Mouse (Mus musculus) T-helper 2 cell (primary cell): ENCODE results near the gene Fbxo47.
"Not testable (repeated sequence)": the region's sequence is repeated elsewhere in the genome, so short reads cannot be mapped to it uniquely, and the experiment has no call there.

ENCODE experiments used
- in situ Hi-C: fragments of 300-600 bp; cut with MboI, MseI; formaldehyde crosslinking; loops from one replicate; pipeline ENCODE4 v1.15.1; 2025; ENCODE audit warnings: high pct_unique_total_duplicates

Gene Fbxo47

GRCm38 (mm10) chr11:97880362-97880761 lies 3.6 kb downstream of the Fbxo47 start:
- in situ Hi-C loops = no loop called here

DNA sequence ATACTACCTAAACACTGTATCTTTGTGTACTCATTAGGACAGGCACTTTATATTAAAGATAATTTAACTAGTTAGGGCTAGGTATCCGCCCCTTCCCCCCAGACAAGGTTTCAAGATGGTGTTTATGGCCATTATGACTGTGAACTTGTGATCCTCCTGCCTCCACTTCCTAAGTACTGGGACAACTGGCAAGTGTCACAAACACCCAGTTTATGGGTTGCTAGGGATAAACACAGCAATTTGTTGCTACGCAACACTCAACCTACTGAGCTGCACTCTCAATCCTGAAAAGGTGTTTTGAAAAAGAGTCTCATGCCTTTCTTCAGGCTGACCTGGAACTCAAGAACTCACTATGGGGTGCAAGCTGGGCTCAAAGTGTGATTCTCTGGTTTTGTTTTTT lies 6.6 kb downstream of the Fbxo47 start:
- in situ Hi-C loops = no loop called here

GRCm38 (mm10) chr11:97874396-97874795 lies 9.6 kb downstream of the Fbxo47 start:
- in situ Hi-C loops = no loop called here

DNA sequence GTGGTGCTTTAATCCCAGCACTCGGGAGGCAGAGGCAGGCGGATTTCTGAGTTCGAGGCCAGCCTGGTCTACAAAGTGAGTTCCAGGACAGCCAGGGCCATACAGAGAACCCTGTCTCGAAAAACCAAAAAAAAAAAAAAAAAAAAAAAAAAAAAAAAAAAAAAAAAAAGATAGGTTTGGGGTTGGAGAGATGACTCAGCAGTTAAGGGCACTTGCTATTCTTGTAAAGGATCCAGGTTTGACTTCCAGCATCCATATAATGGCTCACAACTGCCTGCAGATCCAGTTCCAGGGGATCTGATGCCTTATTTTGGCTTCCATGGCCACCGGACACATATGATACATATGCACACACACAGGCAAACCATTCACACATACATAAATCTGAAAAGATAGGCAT lies 11.6 kb downstream of the Fbxo47 start:
- in situ Hi-C loops = not testable (repeated sequence)

- in situ Hi-C loops = no loop called here
Observed at GRCm38 (mm10) chr11:97867591-97867990, 16.4 kb downstream of the Fbxo47 start.

DNA sequence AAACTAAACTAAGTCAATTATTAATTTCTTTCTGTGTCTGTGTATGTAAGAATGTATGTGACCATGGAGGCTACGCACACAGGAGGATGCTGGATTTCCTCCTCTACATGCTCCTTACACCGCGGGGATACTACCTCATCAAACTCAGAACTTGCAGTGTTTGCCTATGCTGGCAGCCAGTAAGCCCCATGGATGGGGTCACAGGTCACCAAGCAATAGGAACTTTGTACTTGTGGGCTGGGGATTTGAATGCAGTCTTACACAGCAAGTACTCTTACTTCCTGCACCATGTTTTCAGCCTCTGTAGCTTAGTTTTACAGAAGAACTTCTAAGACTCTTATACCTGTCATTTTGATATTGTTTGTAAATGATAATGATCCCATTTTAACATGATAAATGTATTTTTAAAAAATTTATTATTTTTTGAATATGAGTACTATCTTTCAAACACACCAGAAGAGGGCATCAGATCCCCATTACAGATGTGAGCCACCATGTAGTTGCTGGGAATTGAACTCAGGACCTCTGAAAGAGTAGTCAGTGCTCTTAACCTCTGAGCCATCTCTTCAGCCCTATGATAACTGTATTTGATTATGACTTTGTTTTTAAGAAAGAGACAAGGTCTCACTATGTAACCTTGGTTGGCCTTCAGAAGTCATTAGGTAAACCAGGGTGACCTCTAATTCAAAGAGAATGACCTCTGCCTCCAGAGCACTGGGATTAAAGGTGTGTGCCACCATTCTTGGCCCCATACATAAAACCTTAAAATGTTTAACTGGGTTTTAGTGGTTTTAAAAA lies 17.7 kb downstream of the Fbxo47 start:
- in situ Hi-C loops = no loop called here

- in situ Hi-C loops = no loop called here
Observed at GRCm38 (mm10) chr11:97865421-97865820, 18.5 kb downstream of the Fbxo47 start.

GRCm38 (mm10) chr11:97862148-97862547 lies 21.8 kb downstream of the Fbxo47 start:
- in situ Hi-C loops = no loop called here

- in situ Hi-C loops = no loop called here
Observed at GRCm38 (mm10) chr11:97855473-97855872, 28.5 kb downstream of the Fbxo47 start.

- in situ Hi-C loops = no loop called here
Observed at GRCm38 (mm10) chr11:97851601-97852000, 32.4 kb downstream of the Fbxo47 start.

GRCm38 (mm10) chr11:97850367-97850766 lies 33.6 kb downstream of the Fbxo47 start:
- in situ Hi-C loops = no loop called here

GRCm38 (mm10) chr11:97842001-97842400 lies 42.0 kb downstream of the Fbxo47 start:
- in situ Hi-C loops = no loop called here

DNA sequence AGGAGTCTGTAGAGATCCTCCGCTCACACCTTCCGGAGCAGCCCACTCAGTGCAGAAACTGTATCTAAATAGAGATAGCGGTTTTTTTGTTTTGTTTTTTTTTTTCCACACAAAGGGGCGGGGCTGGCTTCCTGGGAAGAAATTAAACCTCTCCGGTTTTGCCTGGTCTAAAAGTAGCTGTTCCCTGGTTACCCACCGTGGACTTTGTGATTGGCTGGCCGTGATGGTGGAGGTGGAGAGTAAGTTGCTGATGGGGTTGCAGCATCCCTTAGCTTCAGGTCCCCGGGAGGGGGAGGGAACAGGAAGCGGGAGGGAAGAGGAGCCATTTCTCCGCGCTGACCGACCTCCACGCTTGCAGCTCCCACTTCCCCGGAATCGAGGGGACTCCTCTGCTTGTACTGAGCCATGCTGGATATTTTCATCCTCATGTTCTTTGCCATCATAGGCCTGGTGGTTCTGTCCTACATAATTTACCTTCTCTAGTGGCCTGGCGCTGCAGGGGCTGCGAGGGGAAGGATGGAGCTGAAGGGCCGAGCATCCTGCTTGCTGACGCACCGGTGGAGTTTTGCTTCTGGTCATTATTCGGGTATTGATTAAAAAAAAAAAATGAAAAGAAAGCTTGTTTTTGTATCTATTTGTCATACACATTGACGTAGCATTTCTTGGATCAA lies 42.8 kb downstream of the Fbxo47 start:
- in situ Hi-C loops = no loop called here

DNA sequence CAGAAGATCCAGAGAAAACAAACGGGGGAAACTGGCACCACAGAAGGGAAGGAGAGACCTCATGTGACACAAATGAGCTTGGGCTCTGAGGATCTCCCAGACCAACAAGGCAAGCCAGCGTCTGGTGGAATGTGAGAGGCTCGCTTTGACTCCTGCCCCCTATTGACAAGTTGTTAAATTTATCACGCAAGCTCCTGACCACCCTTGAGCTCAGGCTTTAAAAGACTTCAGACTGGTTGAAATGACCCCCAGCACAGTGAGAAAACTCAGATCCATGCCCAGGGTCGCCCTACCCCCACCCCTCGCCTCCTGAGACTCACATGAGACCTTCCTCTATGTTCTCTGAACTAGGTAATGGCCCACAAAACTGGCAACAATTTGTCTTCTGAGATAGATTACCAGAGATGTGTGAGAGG lies 43.4 kb downstream of the Fbxo47 start, which contains the start of gene B230217C12Rik:
Gene B230217C12Rik, plus strand, starts transcription at position 242 of the 416 bp plus-strand sequence.
- in situ Hi-C loops = no loop called here

GRCm38 (mm10) chr11:97840135-97840490 lies 43.8 kb downstream of the Fbxo47 start:
- in situ Hi-C loops = no loop called here

GRCm38 (mm10) chr11:97839441-97840134 lies 44.4 kb downstream of the Fbxo47 start:
- in situ Hi-C loops = loop anchor here (10.0 kb wide), 1 partner anchor 625 kb away; no protein-coding TSS in a partner anchor

DNA sequence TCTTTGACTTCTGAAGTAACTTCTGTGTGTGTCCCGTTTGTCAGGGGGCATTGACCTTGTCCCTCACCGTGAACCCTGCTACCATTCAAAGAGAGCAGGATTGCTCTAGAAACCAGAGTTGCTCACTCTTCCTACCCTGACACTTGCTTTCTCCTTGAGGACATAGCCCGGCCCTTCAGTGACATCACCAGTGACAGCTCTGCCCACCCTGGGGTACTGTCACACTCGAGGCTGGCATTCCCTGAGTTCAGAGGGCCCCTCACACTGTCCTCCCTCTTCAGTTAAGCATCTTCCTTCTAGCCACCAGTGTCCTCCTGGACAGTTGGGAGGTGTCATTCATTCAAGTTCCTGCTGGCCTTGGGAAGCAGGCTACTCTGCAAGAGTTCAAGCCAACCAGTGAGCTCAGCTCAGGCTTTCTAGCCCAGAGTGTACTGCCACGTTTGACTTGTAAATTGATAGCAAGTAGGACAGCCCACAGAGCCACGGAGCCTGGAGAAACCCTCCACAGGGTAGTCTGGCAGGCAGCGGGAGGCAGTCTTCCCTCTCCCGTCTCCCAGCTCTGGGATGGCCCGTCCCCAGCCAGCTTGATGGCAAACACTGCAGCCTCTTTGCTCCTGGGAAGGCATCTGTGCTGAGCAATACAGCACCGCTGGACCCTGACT lies 45.0 kb downstream of the Fbxo47 start:
- in situ Hi-C loops = loop anchor here (10.0 kb wide), 1 partner anchor 626 kb away; no protein-coding TSS in a partner anchor

DNA sequence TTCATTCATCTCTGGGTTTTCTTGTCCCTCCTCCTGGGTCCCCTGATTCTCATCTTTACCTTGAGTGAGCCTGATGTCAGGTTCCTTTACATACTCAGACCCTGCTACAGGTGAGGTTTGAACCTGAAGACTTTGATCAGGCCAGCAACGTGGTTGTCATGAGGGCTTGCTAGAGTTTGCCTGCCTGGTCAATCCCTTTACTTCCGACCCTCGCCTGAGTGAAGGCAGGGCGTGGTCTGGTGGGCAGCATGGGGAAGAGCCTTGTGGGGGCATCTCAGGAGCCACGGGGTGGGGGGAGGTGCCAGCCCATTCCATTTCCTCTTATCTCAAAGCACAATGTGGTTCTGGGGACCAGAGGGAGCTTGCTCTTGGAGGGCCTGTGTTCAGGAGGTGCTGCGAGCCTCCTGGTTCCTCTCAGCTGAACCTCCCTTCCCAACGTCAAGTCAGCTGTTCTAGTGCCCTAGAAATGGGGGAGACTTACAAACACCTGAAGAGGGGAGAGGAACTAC lies 46.3 kb downstream of the Fbxo47 start:
- in situ Hi-C loops = loop anchor here (10.0 kb wide), 1 partner anchor 627 kb away; no protein-coding TSS in a partner anchor

GRCm38 (mm10) chr11:97837051-97837450 lies 46.9 kb downstream of the Fbxo47 start:
- in situ Hi-C loops = loop anchor here (10.0 kb wide), 1 partner anchor 628 kb away; no protein-coding TSS in a partner anchor

DNA sequence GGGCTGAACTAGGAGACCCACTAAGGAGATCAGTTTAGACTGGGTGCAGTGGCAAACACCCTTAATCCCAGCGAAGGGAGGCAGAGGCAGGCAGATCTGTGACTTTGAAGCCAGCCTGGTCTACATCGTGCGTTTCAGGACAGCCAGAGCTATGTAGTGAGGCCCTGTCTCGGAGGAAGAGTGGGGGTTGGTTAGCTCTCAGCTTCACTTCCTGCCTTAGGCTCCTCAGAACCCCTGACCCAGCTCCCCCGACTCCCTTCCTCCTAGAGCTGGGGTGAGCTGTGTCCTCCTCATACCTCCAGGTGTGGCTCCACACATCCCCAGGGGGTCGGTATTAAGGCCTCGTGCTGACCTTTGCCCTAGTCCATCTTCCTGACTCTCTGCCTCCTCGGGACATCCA lies 47.4 kb downstream of the Fbxo47 start:
- in situ Hi-C loops = loop anchor here (10.0 kb wide), 1 partner anchor 628 kb away; no protein-coding TSS in a partner anchor

- in situ Hi-C loops = loop anchor here (10.0 kb wide), 1 partner anchor 631 kb away; no protein-coding TSS in a partner anchor
Observed at GRCm38 (mm10) chr11:97833352-97833751, 50.6 kb downstream of the Fbxo47 start.
